Mouse (Mus musculus) erythroblast, embryonic 14.5 days (primary cell): Measurements from ENCODE around the gene Spata31d1a.

ENCODE experiments used
- GATA1 ChIP-seq: IDR thresholded peaks from 2 replicates; pipeline ENCODE4 v1.6.1; 2012; ENCODE audit warnings: low read length, inconsistent platforms, mixed read lengths
- TAL1 ChIP-seq: IDR thresholded peaks from 3 replicates; pipeline ENCODE4 v1.6.1; 2012; ENCODE audit warnings: low read length, inconsistent platforms, mixed read lengths

DNA sequence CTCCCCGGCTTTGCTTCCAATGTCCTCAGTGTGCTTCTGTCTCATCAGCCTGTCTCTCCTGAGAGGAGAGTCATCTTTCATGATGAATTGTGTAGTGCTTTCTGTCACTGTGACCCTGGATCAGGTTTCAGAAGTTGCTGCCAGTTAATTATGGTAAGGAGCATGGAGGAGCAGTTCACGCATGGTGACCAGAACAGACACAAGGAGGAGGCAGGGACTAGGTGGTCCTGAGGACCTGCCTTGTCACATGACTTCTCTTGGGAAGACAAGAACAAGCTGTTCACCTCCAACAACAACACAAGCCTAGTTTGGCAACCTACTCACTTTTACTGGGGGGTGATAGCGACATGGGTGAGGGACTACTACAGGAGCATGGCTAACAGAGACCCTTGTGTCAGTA, 57.0 kb downstream of the Spata31d1a start:
- TF ChIP-seq GATA1, result no peak
- no peak for TF ChIP-seq TAL1
